Mouse (Mus musculus) ES-Bruce4 (cell line): ENCODE results near the gene Dnttip1.

ENCODE experiments used
- CTCF ChIP-seq: IDR thresholded peaks from one replicate; pipeline ENCODE4 v1.8.1; 2011; ENCODE audit warnings: low read depth, low read length
- EP300 ChIP-seq: IDR thresholded peaks from 2 replicates; pipeline ENCODE4 v1.6.1; 2011; ENCODE audit warnings: low read depth, low read length; ENCODE audit not compliant: insufficient read depth

DNA sequence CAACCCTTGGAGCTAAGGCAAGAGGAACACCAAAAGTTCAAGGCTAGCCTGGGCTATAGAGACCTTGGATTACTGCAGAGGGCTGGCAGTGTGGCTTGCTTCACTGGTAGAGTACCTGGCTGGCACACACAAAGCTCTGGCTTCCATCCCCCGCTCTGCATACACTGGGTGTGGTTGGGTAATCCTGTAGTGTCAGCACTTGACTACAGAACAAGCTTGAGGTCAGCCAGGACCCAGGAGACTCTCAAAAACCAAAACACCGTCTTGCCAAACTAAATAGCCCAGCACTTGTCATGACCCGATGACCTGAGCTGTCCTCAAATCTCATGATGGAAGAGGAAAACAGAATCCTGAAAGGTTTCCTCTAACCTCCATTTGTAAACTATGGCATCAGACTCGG, 44.7 kb downstream of the Dnttip1 start:
- TF ChIP-seq CTCF = no peak
- no peak for TF ChIP-seq EP300
